Mouse (Mus musculus): ENCODE results near the gene Eps15l1.

- TF ChIP-seq EP300 (optimal IDR thresholded peaks at IDR 0.05): no peak
- no peak for TF ChIP-seq CTCF (IDR thresholded peaks at IDR 0.05; ENCODE audit: low read depth)
These were observed 100.3 kb downstream of the Eps15l1 start for GRCm38 (mm10) chr8:72320803-72321583.
